Mouse (Mus musculus) G1E (cell line): Measurements from ENCODE around the gene Cib1.

ENCODE experiments used
- CTCF ChIP-seq: IDR thresholded peaks from 2 replicates; pipeline ENCODE4 v1.5.1; 2012; ENCODE audit warnings: low read depth, low read length, inconsistent platforms, mixed read lengths
- POLR2AphosphoS5 ChIP-seq: IDR thresholded peaks from 2 replicates; pipeline ENCODE4 v1.6.1; 2012; ENCODE audit warnings: low read depth, low read length, inconsistent platforms; ENCODE audit not compliant: insufficient replicate concordance

GRCm38 (mm10) chr7:80204961-80205360 lies 27.7 kb downstream of the Cib1 start:
- TF ChIP-seq CTCF, result no peak
- TF ChIP-seq POLR2AphosphoS5, result no peak
